Mouse (Mus musculus) hindbrain, embryonic 13.5 days (tissue): ENCODE results near the gene Svs4. TPM values are rescaled to one million over a fixed set of nuclear protein-coding genes. Genes with fewer than 3 reads are reported as not detected.
"Not testable (repeated sequence)": the region's sequence is repeated elsewhere in the genome, so short reads cannot be mapped to it uniquely, and the experiment has no call there.

Experiments
- ATAC-seq: fragments of 200-750 bp; cut with Nextera tagmentation; 2 replicates; pipeline ENCODE4 v1.8.0; 2017; ENCODE audit warnings: moderate TSS enrichment; ENCODE audit not compliant: low FRiP score
- H3K27ac ChIP-seq: fragments of 300-500 bp; sonication (generic); 2 replicates; pipeline ENCODE4 v1.5.1; 2015; ENCODE audit warnings: inconsistent platforms, mild to moderate bottlenecking, moderate library complexity
- H3K27me3 ChIP-seq: fragments of 300-500 bp; sonication (generic); 2 replicates; pipeline ENCODE4 v1.6.1; 2015; ENCODE audit warnings: mild to moderate bottlenecking, inconsistent platforms
- H3K36me3 ChIP-seq: fragments of 300-500 bp; sonication (generic); 2 replicates; pipeline ENCODE4 v1.6.1; 2015; ENCODE audit warnings: mild to moderate bottlenecking, inconsistent platforms
- H3K4me1 ChIP-seq: fragments of 300-500 bp; sonication (generic); replicated peaks from 2 replicates; pipeline ENCODE4 v1.6.1; 2015; ENCODE audit warnings: inconsistent platforms
- H3K4me2 ChIP-seq: fragments of 300-500 bp; sonication (generic); 2 replicates; pipeline ENCODE4 v1.6.1; 2015; ENCODE audit warnings: inconsistent platforms, mild to moderate bottlenecking, moderate library complexity
- H3K4me3 ChIP-seq: fragments of 300-500 bp; sonication (generic); 2 replicates; pipeline ENCODE4 v1.5.1; 2015; ENCODE audit warnings: mild to moderate bottlenecking, inconsistent platforms
- H3K9ac ChIP-seq: fragments of 300-500 bp; sonication (generic); 2 replicates; pipeline ENCODE4 v1.6.1; 2015; ENCODE audit warnings: mild to moderate bottlenecking, inconsistent platforms
- H3K9me3 ChIP-seq: fragments of 300-500 bp; sonication (generic); 2 replicates; pipeline ENCODE4 v1.6.1; 2016; ENCODE audit warnings: inconsistent platforms
- WGBS: fragments of 180-500 bp; shearing (Covaris S2); methylation state at CpG from one replicate; pipeline ENCODE4 v1.1.7; 2015; 5-methylcytosine and 5-hydroxymethylcytosine counted together
- polyA plus RNA-seq: library from polyadenylated mRNA; unstranded; fragments of >200 nt; fragmentation: Nextera tagmentation; extraction: Ambion mirVana; gene quantifications from 2 replicates; pipeline ENCODE4 v1.2.1, GENCODE M21; 2015

Gene Svs4
- not detected in 2 replicates for polyA plus RNA-seq

- Histone ChIP-seq H3K9me3 (no peaks in the 10 kb centered on the region), H3K36me3 (no peaks in the 10 kb centered on the region), H3K9ac (no peak within 1 kb of the TSS), H3K4me2 (no peak within 1 kb of the TSS), H3K27me3 (no peaks in the 10 kb centered on the region), H3K4me3 (no peak within 1 kb of the TSS), H3K4me1 (no peaks in the 10 kb centered on the region), H3K27ac (no peak within 1 kb of the TSS)
- ATAC-seq, result no peak
- 94% methylated on average over 4 of the region's 4 CpGs for WGBS
These were observed at the start of gene Svs4 for GRCm38 (mm10) chr2:164278359-164278758. Gene Svs4, minus strand, starts transcription at chr2:164278459.

GRCm38 (mm10) chr2:164320983-164321382 lies 42.7 kb upstream of the Svs4 start:
- Histone ChIP-seq H3K9me3 (no peaks in the 10 kb centered on the region), H3K4me1 (no peaks in the 10 kb centered on the region)

GRCm38 (mm10) chr2:164316451-164316850 lies 38.2 kb upstream of the Svs4 start, which contains the start of gene Svs6:
Gene Svs6, plus strand, starts transcription at chr2:164316751.
- not testable (repeated sequence) for H3K4me3 ChIP-seq, ATAC-seq, H3K27ac ChIP-seq, H3K9ac ChIP-seq, H3K27me3 ChIP-seq, H3K4me2 ChIP-seq, H3K4me1 ChIP-seq, H3K9me3 ChIP-seq, H3K36me3 ChIP-seq
- 63% methylated on average over 1 of the region's 1 CpGs for WGBS

More at GRCm38 (mm10) chr2:164320983-164321382, 42.7 kb upstream of the Svs4 start:
- H3K27ac ChIP-seq, result no peak overlapping the region
- H3K4me2 ChIP-seq, result no peak overlapping the region
- no peak overlapping the region for H3K4me3 ChIP-seq
- WGBS, result 89% methylated on average over 6 of the region's 6 CpGs
- no peaks in the 10 kb centered on the region for H3K27me3 ChIP-seq
- H3K9ac ChIP-seq, result no peak overlapping the region
- ATAC-seq, result no peak
- H3K36me3 ChIP-seq, result no peaks in the 10 kb centered on the region

- not testable (repeated sequence) for H3K36me3 ChIP-seq, H3K4me3 ChIP-seq, H3K9me3 ChIP-seq, H3K27ac ChIP-seq, H3K27me3 ChIP-seq, H3K4me1 ChIP-seq, ATAC-seq, H3K4me2 ChIP-seq, H3K9ac ChIP-seq
These were observed 37.2 kb upstream of the Svs4 start for GRCm38 (mm10) chr2:164315460-164315859.

GRCm38 (mm10) chr2:164312599-164312998 lies 34.3 kb upstream of the Svs4 start:
- 92% methylated on average over 5 of the region's 5 CpGs for WGBS
- ATAC-seq, result no peak
- no peaks in the 10 kb centered on the region for H3K36me3 ChIP-seq
- H3K9ac ChIP-seq, result no peak overlapping the region
- H3K4me3 ChIP-seq, result no peak overlapping the region
- no peak overlapping the region for H3K4me2 ChIP-seq
- no peak overlapping the region for H3K27ac ChIP-seq
- no peaks in the 10 kb centered on the region for H3K27me3 ChIP-seq
- H3K4me1 ChIP-seq, result no peaks in the 10 kb centered on the region
- no peaks in the 10 kb centered on the region for H3K9me3 ChIP-seq

GRCm38 (mm10) chr2:164288968-164289367 lies 10.7 kb upstream of the Svs4 start, which contains the start of gene Svs3a:
Gene Svs3a, plus strand, starts transcription at chr2:164289268.
- H3K4me3 ChIP-seq, H3K4me2 ChIP-seq, H3K9me3 ChIP-seq, H3K9ac ChIP-seq, H3K27me3 ChIP-seq, H3K27ac ChIP-seq, H3K4me1 ChIP-seq, ATAC-seq, H3K36me3 ChIP-seq: not testable (repeated sequence)
- WGBS, result 80% methylated on average over 1 of the region's 1 CpGs

GRCm38 (mm10) chr2:164256540-164256939 lies 21.7 kb downstream of the Svs4 start, which contains the start of gene Svs3b:
Gene Svs3b, minus strand, starts transcription at chr2:164256640.
- not testable (repeated sequence) for H3K4me2 ChIP-seq, ATAC-seq, H3K9ac ChIP-seq

GRCm38 (mm10) chr2:164238366-164238765 lies 39.9 kb downstream of the Svs4 start, which contains the start of gene Svs2:
Gene Svs2, minus strand, starts transcription at chr2:164238466.
- Histone ChIP-seq H3K4me3 (no peak within 1 kb of the TSS), H3K27me3 (no peaks in the 10 kb centered on the region), H3K4me2 (no peak within 1 kb of the TSS), H3K27ac (no peak within 1 kb of the TSS), H3K9ac (no peak within 1 kb of the TSS), H3K4me1 (no peaks in the 10 kb centered on the region), H3K9me3 (no peaks in the 10 kb centered on the region), H3K36me3 (no peaks in the 10 kb centered on the region)
- no peak for ATAC-seq
- 88% methylated on average over 3 of the region's 3 CpGs for WGBS

More at GRCm38 (mm10) chr2:164256540-164256939, 21.7 kb downstream of the Svs4 start, which contains the start of gene Svs3b:
- not testable (repeated sequence) for H3K4me1 ChIP-seq, H3K4me3 ChIP-seq, H3K27me3 ChIP-seq, H3K27ac ChIP-seq, H3K36me3 ChIP-seq, H3K9me3 ChIP-seq
- 64% methylated on average over 1 of the region's 1 CpGs for WGBS

- H3K4me2 ChIP-seq, result no peak overlapping the region
- H3K27ac ChIP-seq, result no peak overlapping the region
- H3K27me3 ChIP-seq, result no peaks in the 10 kb centered on the region
- WGBS, result 92% methylated on average over 8 of the region's 8 CpGs
- H3K4me1 ChIP-seq, result no peaks in the 10 kb centered on the region
- H3K9ac ChIP-seq, result no peak overlapping the region
- no peak overlapping the region for H3K4me3 ChIP-seq
- H3K36me3 ChIP-seq, result no peaks in the 10 kb centered on the region
- no peaks in the 10 kb centered on the region for H3K9me3 ChIP-seq
- ATAC-seq, result no peak
These were observed 45.6 kb downstream of the Svs4 start for GRCm38 (mm10) chr2:164232671-164233070.

GRCm38 (mm10) chr2:164228361-164229070 lies 49.7 kb downstream of the Svs4 start:
- ATAC-seq, result no peak
- WGBS, result 89% methylated on average over 8 of the region's 8 CpGs

More at GRCm38 (mm10) chr2:164228361-164229070, 49.7 kb downstream of the Svs4 start:
- no peaks in the 10 kb centered on the region for H3K4me1 ChIP-seq
- H3K9ac ChIP-seq, result no peak overlapping the region
- H3K27ac ChIP-seq, result no peak overlapping the region
- no peak overlapping the region for H3K4me3 ChIP-seq
- no peak overlapping the region for H3K4me2 ChIP-seq
- no peaks in the 10 kb centered on the region for H3K9me3 ChIP-seq
- no peaks in the 10 kb centered on the region for H3K27me3 ChIP-seq
- no peaks in the 10 kb centered on the region for H3K36me3 ChIP-seq

Other genes starting within 250 kb of the Svs4 start
- 21.1 and 24.0 TPM in 2 replicates for gene Stk4, start 208.1 kb downstream of the Svs4 start, polyA plus RNA-seq
- gene Tomm34, start 207.3 kb downstream of the Svs4 start, polyA plus RNA-seq, result 47.1 and 49.5 TPM in 2 replicates
- 0.17 and 0.41 TPM in 2 replicates for gene Kcns1, start 107.3 kb downstream of the Svs4 start, polyA plus RNA-seq
- gene Wfdc5, start 95.7 kb downstream of the Svs4 start, polyA plus RNA-seq, result not detected in 2 replicates
- gene Wfdc12, start 87.9 kb downstream of the Svs4 start, polyA plus RNA-seq, result not detected in 2 replicates
- not detected in 2 replicates for gene Wfdc15a, start 78.3 kb downstream of the Svs4 start, polyA plus RNA-seq
- not detected in 2 replicates for gene Wfdc15b, start 56.8 kb downstream of the Svs4 start, polyA plus RNA-seq
- not detected in 2 replicates for gene Svs2, start 40.0 kb downstream of the Svs4 start, polyA plus RNA-seq
- not detected in 2 replicates for gene Svs3b, start 21.8 kb downstream of the Svs4 start, polyA plus RNA-seq
- gene Svs3a, start 10.8 kb upstream of the Svs4 start, polyA plus RNA-seq, result not detected in 2 replicates
- not detected in 2 replicates for gene Svs6, start 38.3 kb upstream of the Svs4 start, polyA plus RNA-seq
- gene Svs5, start 54.3 kb upstream of the Svs4 start, polyA plus RNA-seq, result not detected in 2 replicates
- 0.49 and 0.92 TPM in 2 replicates for gene Slpi, start 110.6 kb upstream of the Svs4 start, polyA plus RNA-seq
- gene Rbpjl, start 124.7 kb upstream of the Svs4 start, polyA plus RNA-seq, result 0.05 and 0.09 TPM in 2 replicates
- gene Matn4, start 126.7 kb upstream of the Svs4 start, polyA plus RNA-seq, result 2.3 and 9.3 TPM in 2 replicates
- 9.0 and 9.7 TPM in 2 replicates for gene Sdc4, start 165.4 kb upstream of the Svs4 start, polyA plus RNA-seq
- 84.3 and 85.3 TPM in 2 replicates for gene Sys1, start 178.5 kb upstream of the Svs4 start, polyA plus RNA-seq
- 5.0 and 5.9 TPM in 2 replicates for gene Gm20458, start 182.5 kb upstream of the Svs4 start, polyA plus RNA-seq
- 0.18 TPM in 1 of 2 replicates, not detected in the other for gene Trp53tg5, start 195.3 kb upstream of the Svs4 start, polyA plus RNA-seq
- 12.0 and 13.8 TPM in 2 replicates for gene Dbndd2, start 207.6 kb upstream of the Svs4 start, polyA plus RNA-seq
- 67.3 and 71.1 TPM in 2 replicates for gene Pigt, start 219.1 kb upstream of the Svs4 start, polyA plus RNA-seq